Mouse (Mus musculus) kidney, adult 2 months (tissue): Measurements from ENCODE around the gene Kcnj8. TPM values are rescaled to one million over a fixed set of nuclear protein-coding genes. Genes with fewer than 3 reads are reported as not detected.

Experiments
- DNase-seq: peaks from one replicate; pipeline ENCODE4 v3.0.0; 2021
- H3K27ac ChIP-seq: fragments of 200-500 bp; 2 replicates; pipeline ENCODE4 v1.5.1; 2012; ENCODE audit warnings: low read depth, low read length, control low read depth, inconsistent platforms; ENCODE audit not compliant: insufficient read depth
- H3K27me3 ChIP-seq: fragments of 200-500 bp; replicated peaks from 2 replicates; pipeline ENCODE4 v1.6.1; 2012; ENCODE audit warnings: mild to moderate bottlenecking, moderate library complexity, low read length, inconsistent platforms; ENCODE audit not compliant: control insufficient read depth, insufficient read depth
- H3K36me3 ChIP-seq: fragments of 200-500 bp; 2 replicates; pipeline ENCODE4 v1.6.1; 2012; ENCODE audit warnings: mild to moderate bottlenecking, moderate library complexity, low read length, inconsistent platforms; ENCODE audit not compliant: control insufficient read depth, insufficient read depth
- H3K4me1 ChIP-seq: fragments of 200-500 bp; 2 replicates; pipeline ENCODE4 v1.6.1; 2011; ENCODE audit warnings: low read length; ENCODE audit not compliant: control insufficient read depth, insufficient read depth
- H3K4me3 ChIP-seq: fragments of 200-500 bp; 2 replicates; pipeline ENCODE4 v1.5.1; 2011; ENCODE audit warnings: mild to moderate bottlenecking, low read depth, low read length, control low read depth; ENCODE audit not compliant: insufficient read depth
- CTCF ChIP-seq: fragments of 200-500 bp; conservative IDR thresholded peaks from 2 replicates; pipeline ENCODE4 v1.5.1; 2011; ENCODE audit warnings: low read depth, mild to moderate bottlenecking, control low read depth, low read length, moderate library complexity, mixed read lengths; ENCODE audit not compliant: insufficient read depth, insufficient read length
- POLR2A ChIP-seq: fragments of 200-500 bp; IDR thresholded peaks from one replicate; pipeline ENCODE4 v1.6.1; 2011; ENCODE audit warnings: low read depth, low read length, control low read depth
- WGBS: fragments of 180-500 bp; shearing (Covaris S2); methylation state at CpG from one replicate; pipeline ENCODE4 v1.1.7; 2018; 5-methylcytosine and 5-hydroxymethylcytosine counted together
- polyA plus RNA-seq: library from polyadenylated mRNA; depleted of rRNA; stranded (reverse); fragments of >200 nt; gene quantifications from 2 replicates; pipeline ENCODE4 v1.2.3, GENCODE M21; 2012

Kcnj8 gene
- polyA plus RNA-seq, 1 experiment: 9.4 TPM

DNA sequence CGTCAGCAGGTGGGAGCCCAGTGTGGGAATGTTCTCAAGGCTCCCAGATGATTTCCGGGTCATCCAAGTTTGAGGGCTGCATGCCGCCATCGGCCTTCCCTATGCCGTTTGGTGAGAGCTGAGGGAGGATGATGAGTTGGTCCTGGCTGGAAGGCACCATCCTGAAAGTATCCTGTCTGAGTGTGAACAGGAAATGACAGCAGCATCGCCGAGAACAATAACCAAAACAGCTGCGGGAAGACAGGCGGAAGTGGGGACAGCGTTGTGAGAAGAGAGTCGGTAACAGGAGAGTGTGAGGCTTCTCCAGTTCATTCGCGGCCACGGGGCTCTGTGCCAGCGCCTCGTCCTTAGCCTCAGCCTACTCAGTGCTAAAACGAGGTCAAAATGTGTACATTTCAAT lies 32.9 kb downstream of the Kcnj8 start:
- no peaks in the 10 kb centered on the region for H3K27me3 ChIP-seq
- H3K4me3 ChIP-seq: no peak overlapping the region
- peak; percentile 84 for DNase-seq
- no peaks in the 10 kb centered on the region for H3K4me1 ChIP-seq
- peak overlapping the region; percentile 67 for H3K27ac ChIP-seq
- WGBS: 57% methylated on average over 17 of the region's 17 CpGs
- TF ChIP-seq POLR2A (no peak), CTCF (no peak)
- no peaks in the 10 kb centered on the region for H3K36me3 ChIP-seq

DNA sequence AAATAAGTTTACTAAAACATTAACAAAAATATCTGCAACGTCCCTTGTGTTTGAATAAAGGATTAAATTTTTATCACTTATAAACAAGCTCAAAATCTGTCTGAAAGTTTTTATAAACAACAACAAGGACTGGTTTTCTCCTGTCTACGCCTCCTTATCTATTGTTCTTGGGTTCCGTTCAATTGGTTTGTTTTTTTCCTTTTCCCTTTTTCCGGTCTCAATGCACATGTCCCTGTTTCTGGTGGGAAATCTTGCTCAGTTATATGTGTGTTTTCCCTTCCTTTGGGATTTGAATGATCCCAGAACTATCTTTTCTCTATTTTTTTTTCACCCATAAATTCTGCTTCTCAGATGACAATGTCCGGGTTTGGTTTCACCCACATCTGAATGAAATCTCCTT lies 38.0 kb downstream of the Kcnj8 start:
- WGBS: 59% methylated on average over 5 of the region's 5 CpGs
- Histone ChIP-seq H3K4me3 (no peak overlapping the region), H3K27ac (no peak overlapping the region), H3K27me3 (no peaks in the 10 kb centered on the region), H3K36me3 (no peaks in the 10 kb centered on the region), H3K4me1 (peaks cover 10% of the 10 kb centered on the region)
- TF ChIP-seq CTCF (no peak), POLR2A (no peak)
- DNase-seq: peak; percentile 25

DNA sequence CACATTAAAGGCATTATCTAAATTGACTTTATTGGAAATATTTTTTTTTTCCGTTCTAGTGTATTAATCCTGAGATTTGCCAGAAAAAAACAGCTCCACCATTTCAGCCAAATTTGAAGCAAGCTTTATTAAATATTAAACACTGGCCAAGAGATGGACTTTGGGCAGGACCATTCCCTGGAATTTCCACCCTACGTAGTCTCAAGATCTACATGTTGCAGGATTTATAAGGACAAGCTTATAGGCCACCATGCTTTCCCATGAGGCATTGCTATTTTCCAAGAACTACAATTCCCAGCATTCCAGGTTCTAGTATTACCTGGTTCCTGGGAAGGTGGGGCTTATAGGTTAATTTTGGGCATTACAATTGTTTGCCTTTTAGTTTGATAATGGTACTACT lies 38.7 kb downstream of the Kcnj8 start:
- no peak for TF ChIP-seq POLR2A
- TF ChIP-seq CTCF: no peak
- no peak overlapping the region for H3K4me3 ChIP-seq
- H3K36me3 ChIP-seq: no peaks in the 10 kb centered on the region
- 63% methylated on average over 2 of the region's 2 CpGs for WGBS
- peaks cover 11% of the 10 kb centered on the region for H3K4me1 ChIP-seq
- no peaks in the 10 kb centered on the region for H3K27me3 ChIP-seq
- peak; percentile 79 for DNase-seq
- H3K27ac ChIP-seq: peak overlapping the region; percentile 86

DNA sequence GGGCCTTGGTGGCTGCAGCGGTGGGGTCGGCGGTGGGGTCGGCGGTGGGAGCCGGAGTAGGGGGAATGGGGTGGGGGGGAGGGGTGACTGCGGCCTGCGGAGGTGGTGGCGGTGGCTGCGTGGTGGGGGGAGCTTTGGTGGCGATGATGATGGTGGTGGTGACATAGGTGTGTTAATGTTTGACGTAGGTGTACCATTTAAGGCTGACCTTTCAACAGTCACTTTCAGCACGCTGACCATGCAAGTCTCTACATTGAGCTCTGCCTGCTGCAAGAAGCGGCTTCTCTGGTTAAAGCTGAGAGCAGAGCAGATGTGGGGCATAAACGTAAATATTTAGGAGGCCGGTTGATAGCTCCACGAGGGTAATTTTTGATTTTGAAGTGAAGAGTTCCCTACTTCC lies 39.3 kb downstream of the Kcnj8 start:
- Histone ChIP-seq H3K27me3 (no peaks in the 10 kb centered on the region), H3K27ac (peak overlapping the region; percentile 86), H3K36me3 (no peaks in the 10 kb centered on the region), H3K4me1 (peaks cover 13% of the 10 kb centered on the region), H3K4me3 (no peak overlapping the region)
- whole genome bisulfite sequencing: 80% methylated on average over 17 of the region's 17 CpGs
- DNase-seq: peak; percentile 79
- TF ChIP-seq POLR2A (no peak), CTCF (no peak)

DNA sequence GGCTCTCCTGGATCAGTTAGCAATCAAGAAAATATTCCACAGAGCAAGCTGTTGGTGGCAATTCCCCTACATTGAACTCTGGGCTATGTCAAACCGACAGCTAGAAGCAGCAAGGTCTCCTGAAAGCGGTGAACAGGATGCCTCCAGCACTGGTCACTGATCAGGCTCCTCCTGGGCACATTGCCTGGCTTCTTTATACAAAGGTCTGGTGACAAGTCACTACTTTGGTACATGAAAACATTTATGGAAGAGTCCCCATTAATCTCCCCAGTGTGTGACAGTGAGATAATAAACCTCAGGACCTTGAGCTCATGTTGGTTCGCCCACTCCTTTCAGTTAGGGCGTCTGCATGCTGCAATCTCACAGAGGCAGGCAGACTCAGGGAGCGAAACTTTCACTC lies 41.0 kb downstream of the Kcnj8 start:
- H3K27ac ChIP-seq: peak overlapping the region; percentile 56
- DNase-seq: peak; percentile 63

DNA sequence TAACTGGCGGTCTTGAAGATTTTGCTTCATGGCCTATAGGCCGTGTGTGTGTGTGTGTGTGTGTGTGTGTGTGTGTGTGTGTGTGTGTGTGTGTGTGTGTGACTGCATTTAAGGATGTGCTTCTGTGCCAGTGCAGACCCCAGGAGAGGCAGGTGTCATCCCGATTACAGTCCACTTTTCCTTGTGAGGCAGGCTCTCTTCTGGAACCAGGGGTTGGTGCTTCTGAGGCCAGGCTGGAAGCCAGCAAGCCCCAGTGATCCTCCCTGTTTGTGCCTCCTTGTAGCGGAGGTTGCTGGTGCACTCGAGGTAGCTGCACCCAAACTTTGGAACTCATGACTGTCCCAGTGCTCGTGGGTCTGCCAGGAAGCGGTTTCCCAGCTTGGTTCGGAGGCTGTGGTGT lies 41.7 kb downstream of the Kcnj8 start:
- TF ChIP-seq CTCF: no peak
- TF ChIP-seq POLR2A: no peak
- Histone ChIP-seq H3K4me1 (peaks cover 13% of the 10 kb centered on the region), H3K27me3 (no peaks in the 10 kb centered on the region), H3K36me3 (no peaks in the 10 kb centered on the region), H3K4me3 (no peak overlapping the region), H3K27ac (peak overlapping the region; percentile 56)
- WGBS: 81% methylated on average over 8 of the region's 8 CpGs
- no peak for DNase-seq

More for the DNA sequence above, 41.0 kb downstream of the Kcnj8 start:
- TF ChIP-seq POLR2A (no peak), CTCF (no peak)
- Histone ChIP-seq H3K4me3 (no peak overlapping the region), H3K36me3 (no peaks in the 10 kb centered on the region), H3K27me3 (no peaks in the 10 kb centered on the region), H3K4me1 (peaks cover 13% of the 10 kb centered on the region)
- WGBS: 61% methylated on average over 5 of the region's 5 CpGs

DNA sequence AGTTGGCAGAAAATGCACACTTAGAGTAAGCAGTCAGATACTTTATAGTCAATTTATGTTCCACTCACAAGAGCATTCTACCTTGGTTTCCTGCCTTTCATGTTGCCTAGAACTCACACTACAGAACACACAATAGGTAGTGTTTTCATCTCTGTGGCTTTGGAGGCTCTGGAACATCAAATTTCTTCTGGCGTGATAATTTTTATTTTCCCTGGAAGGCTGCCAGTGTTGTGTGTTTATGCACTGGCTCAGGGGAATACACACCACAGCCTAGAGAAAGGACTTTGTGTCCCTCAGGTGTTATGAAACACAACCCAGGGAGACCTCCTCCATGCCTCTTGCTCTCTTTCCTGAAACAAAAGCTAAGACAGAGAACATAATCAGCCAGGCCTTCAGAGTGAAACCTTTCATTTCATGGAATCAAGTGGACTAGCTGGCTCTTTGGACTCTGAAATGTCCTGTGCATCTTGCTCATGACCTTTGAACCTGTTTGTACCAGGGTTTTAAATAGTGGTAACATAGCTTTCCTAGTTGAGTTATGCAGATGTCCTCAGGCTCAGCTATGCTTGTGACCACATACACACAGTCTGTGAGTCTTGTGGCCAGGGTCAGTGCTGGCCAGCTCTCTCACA lies 43.4 kb downstream of the Kcnj8 start:
- H3K27me3 ChIP-seq: no peaks in the 10 kb centered on the region
- H3K36me3 ChIP-seq: no peaks in the 10 kb centered on the region
- DNase-seq: peak; percentile 92
- H3K4me1 ChIP-seq: peaks cover 12% of the 10 kb centered on the region
- H3K4me3 ChIP-seq: no peak overlapping the region
- TF ChIP-seq CTCF: no peak
- no peak for TF ChIP-seq POLR2A
- peak overlapping the region; percentile 91 for H3K27ac ChIP-seq
- WGBS: 2% methylated on average over 1 of the region's 1 CpGs
